Mouse (Mus musculus): ENCODE results near the gene Vcam1. TPM values are rescaled to one million over a fixed set of nuclear protein-coding genes. Genes with fewer than 3 reads are reported as not detected.
A peak's percentile ranks its signal among the peaks of the same experiment; 100 is the strongest.

Gene Vcam1
- polyA plus RNA-seq, 1 experiment from 2014 or later = 36.9 TPM

DNA sequence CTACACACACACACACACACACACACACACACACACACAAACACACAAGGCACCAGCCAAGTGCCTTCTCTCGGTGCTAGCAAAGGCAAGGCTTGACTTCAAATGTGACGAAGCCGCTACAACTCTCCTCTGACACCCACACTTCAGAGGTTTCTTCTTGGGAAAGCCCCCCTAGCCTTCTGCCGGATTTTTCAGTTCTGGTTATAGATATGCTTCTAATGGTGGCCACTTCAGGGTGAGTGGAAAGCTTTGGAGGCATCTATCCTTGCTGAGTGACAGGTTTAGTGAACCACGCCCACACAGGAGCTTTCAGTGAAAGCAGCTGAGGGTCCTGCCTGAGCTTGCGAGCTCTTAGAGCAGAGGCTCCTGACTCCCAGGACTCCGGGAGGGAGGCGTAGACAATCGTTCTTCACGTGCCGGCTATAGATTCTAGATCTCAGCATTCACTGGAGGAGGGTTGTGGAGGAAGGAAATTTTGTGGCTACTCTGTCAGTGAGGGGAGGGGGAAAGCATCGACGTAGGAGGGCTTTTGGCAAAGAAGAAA lies 28.0 kb upstream of the Vcam1 start:
- ATAC-seq (ENCODE audit: low FRiP score) (no peak), DNase-seq (ENCODE audit: low spot score) (peak; percentile 16)
- WGBS = 65% methylated on average over 13 of the region's 13 CpGs
- Histone ChIP-seq H3K36me3 (replicated peaks; ENCODE audit: control insufficient read depth, insufficient read depth) (no peaks in the 10 kb centered on the region), H3K27ac (no peak overlapping the region), H3K9me3 (ENCODE audit: control insufficient read depth, low read length) (no peaks in the 10 kb centered on the region), H3K4me2 (replicated peaks) (no peak overlapping the region), H3K4me3 (replicated peaks; ENCODE audit: low read length) (no peak overlapping the region), H3K4me1 (replicated peaks; ENCODE audit: control insufficient read depth, insufficient read depth, low read length) (no peaks in the 10 kb centered on the region), H3K9ac (no peak overlapping the region), H3K27me3 (ENCODE audit: control insufficient read depth, insufficient read depth, low read length) (no peaks in the 10 kb centered on the region)

DNA sequence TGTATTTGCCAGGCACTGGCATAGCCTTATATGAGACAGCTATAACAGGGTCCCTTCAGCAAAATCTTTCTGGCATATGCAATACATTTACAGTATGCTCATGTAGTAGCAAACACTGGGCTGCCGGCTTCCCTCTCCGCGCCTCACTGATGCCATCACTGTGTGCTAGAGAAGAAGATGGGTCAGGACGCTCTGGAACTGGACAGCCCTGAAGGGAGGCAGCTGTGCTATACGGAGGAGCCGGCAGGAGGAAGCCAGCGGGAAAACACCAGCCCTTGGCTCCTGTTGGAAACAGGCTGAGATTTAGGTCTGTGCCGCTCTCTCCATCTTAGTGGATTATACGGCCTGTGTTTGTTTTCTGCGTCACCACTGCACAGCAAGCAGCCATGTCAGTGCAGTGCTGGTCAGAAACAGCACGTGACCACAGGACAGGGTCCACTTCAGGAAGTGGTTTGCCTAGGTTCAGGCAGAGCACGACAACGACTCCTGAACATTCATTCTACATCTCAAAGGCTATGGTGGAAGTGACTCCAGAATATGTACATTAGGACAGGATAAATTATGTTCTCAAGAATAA lies 20.7 kb upstream of the Vcam1 start:
- no peak overlapping the region for H3K9ac ChIP-seq
- H3K4me1 ChIP-seq (replicated peaks; ENCODE audit: control insufficient read depth, insufficient read depth, low read length) = no peaks in the 10 kb centered on the region
- ATAC-seq (ENCODE audit: low FRiP score) (no peak), DNase-seq (ENCODE audit: low spot score) (no peak)
- H3K27me3 ChIP-seq (ENCODE audit: control insufficient read depth, insufficient read depth, low read length) = no peaks in the 10 kb centered on the region
- H3K36me3 ChIP-seq (replicated peaks; ENCODE audit: control insufficient read depth, insufficient read depth) = no peaks in the 10 kb centered on the region
- no peaks in the 10 kb centered on the region for H3K9me3 ChIP-seq (ENCODE audit: control insufficient read depth, low read length)
- no peak overlapping the region for H3K4me3 ChIP-seq (replicated peaks; ENCODE audit: low read length)
- 82% methylated on average over 13 of the region's 13 CpGs for WGBS
- H3K4me2 ChIP-seq (replicated peaks) = no peak overlapping the region
- no peak overlapping the region for H3K27ac ChIP-seq

DNA sequence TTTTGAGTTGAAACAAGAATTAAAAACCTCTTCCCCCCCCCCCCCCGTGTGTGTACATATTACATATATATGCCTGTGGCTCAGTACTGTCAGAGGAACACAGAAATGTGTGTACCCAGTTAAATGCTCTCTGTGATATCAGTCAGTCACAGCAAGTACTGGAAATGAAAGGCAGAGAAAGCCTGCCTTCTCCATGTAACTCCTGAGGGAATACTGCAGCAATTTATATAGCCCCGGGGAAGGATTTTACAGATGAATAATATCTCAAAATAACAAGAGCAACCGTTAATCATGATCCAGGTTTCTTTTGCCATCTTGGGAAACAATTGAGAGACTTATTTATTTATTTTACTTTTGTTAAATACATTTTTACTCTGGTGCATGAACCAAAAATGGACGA lies 19.6 kb upstream of the Vcam1 start:
- WGBS = 53% methylated on average over 4 of the region's 4 CpGs
- Histone ChIP-seq H3K9ac (no peak overlapping the region), H3K4me2 (replicated peaks) (no peak overlapping the region), H3K4me1 (replicated peaks; ENCODE audit: control insufficient read depth, insufficient read depth, low read length) (no peaks in the 10 kb centered on the region), H3K36me3 (replicated peaks; ENCODE audit: control insufficient read depth, insufficient read depth) (no peaks in the 10 kb centered on the region), H3K4me3 (replicated peaks; ENCODE audit: low read length) (no peak overlapping the region), H3K27me3 (ENCODE audit: control insufficient read depth, insufficient read depth, low read length) (no peaks in the 10 kb centered on the region), H3K27ac (no peak overlapping the region), H3K9me3 (ENCODE audit: control insufficient read depth, low read length) (no peaks in the 10 kb centered on the region)
- ATAC-seq (ENCODE audit: low FRiP score) = no peak
- DNase-seq (ENCODE audit: low spot score) = no peak

DNA sequence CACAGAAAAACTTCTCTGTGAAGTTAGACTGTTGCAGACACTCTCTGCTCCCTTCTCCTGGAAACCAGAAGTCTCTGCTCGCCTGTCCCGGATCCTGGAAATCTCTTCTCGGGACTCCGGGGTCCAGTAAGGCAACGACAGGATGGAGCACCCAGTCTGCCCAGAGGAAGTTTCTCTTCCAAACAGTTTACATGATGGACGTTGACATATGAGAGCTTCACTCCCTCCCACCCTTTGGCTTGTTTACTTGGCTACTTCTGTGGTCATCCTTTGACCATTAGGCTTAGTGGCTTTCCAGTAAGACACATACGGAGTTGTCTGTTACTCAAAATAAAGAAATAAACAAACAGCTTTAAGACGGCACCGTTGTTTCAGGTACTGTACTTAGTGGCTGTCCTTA lies 19.2 kb upstream of the Vcam1 start:
- Histone ChIP-seq H3K4me3 (replicated peaks; ENCODE audit: low read length) (no peak overlapping the region), H3K4me2 (replicated peaks) (no peak overlapping the region), H3K4me1 (replicated peaks; ENCODE audit: control insufficient read depth, insufficient read depth, low read length) (no peaks in the 10 kb centered on the region), H3K9ac (no peak overlapping the region), H3K27ac (no peak overlapping the region), H3K27me3 (ENCODE audit: control insufficient read depth, insufficient read depth, low read length) (no peaks in the 10 kb centered on the region), H3K9me3 (ENCODE audit: control insufficient read depth, low read length) (no peaks in the 10 kb centered on the region), H3K36me3 (replicated peaks; ENCODE audit: control insufficient read depth, insufficient read depth) (no peaks in the 10 kb centered on the region)
- DNase-seq (ENCODE audit: low spot score) (no peak), ATAC-seq (ENCODE audit: low FRiP score) (no peak)
- WGBS = 72% methylated on average over 9 of the region's 9 CpGs

DNA sequence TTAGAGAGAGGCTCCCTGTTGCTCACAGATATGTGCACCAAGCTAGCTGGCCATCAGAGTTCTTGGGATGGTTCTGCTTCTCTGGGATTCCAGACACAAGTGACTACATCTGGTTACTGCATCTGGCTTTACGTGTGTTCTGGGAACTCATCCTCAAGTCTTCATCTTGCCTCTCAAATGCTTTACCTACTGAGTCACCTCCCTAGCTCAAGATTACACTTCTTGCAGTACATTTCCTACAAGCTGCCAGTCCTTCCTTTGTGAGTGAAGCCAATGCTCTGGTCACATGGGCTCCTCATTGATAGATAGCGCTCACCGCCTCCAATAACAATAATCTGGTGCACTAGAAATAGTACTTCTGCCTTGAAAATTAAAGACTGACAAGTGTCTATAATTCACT lies 11.7 kb upstream of the Vcam1 start:
- H3K4me2 ChIP-seq (replicated peaks) = no peak overlapping the region
- no peak overlapping the region for H3K27ac ChIP-seq
- no peaks in the 10 kb centered on the region for H3K36me3 ChIP-seq (replicated peaks; ENCODE audit: control insufficient read depth, insufficient read depth)
- no peak for DNase-seq (ENCODE audit: low spot score)
- H3K4me3 ChIP-seq (replicated peaks; ENCODE audit: low read length) = no peak overlapping the region
- H3K9me3 ChIP-seq (ENCODE audit: control insufficient read depth, low read length) = no peaks in the 10 kb centered on the region
- WGBS = 98% methylated on average over 3 of the region's 3 CpGs
- no peak for ATAC-seq (ENCODE audit: low FRiP score)
- H3K9ac ChIP-seq = no peak overlapping the region
- H3K4me1 ChIP-seq (replicated peaks; ENCODE audit: control insufficient read depth, insufficient read depth, low read length) = no peaks in the 10 kb centered on the region
- no peaks in the 10 kb centered on the region for H3K27me3 ChIP-seq (ENCODE audit: control insufficient read depth, insufficient read depth, low read length)

DNA sequence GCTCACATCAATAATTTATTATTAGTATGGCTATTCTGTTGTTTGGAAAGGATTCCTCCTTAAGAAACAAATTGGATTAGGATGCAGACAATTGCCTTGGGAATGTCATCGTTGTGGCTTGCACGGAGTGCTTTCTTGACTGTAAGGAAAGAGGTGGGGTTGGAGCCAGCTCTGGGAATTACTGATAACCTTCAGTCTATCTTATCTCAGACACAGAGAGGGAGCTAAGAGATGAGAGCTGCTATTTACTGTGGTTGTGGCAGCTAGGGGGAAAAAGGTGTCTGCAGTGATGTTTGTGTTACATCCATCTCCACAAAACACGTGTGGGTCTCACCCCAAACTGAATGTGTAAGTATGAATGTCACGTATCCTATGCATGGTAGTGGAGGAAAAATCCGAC lies 9.5 kb upstream of the Vcam1 start:
- Histone ChIP-seq H3K27me3 (ENCODE audit: control insufficient read depth, insufficient read depth, low read length) (no peaks in the 10 kb centered on the region), H3K4me2 (replicated peaks) (no peak overlapping the region), H3K36me3 (replicated peaks; ENCODE audit: control insufficient read depth, insufficient read depth) (no peaks in the 10 kb centered on the region), H3K4me1 (replicated peaks; ENCODE audit: control insufficient read depth, insufficient read depth, low read length) (no peaks in the 10 kb centered on the region), H3K9me3 (ENCODE audit: control insufficient read depth, low read length) (no peaks in the 10 kb centered on the region), H3K4me3 (replicated peaks; ENCODE audit: low read length) (no peak overlapping the region), H3K9ac (no peak overlapping the region), H3K27ac (no peak overlapping the region)
- no peak for DNase-seq (ENCODE audit: low spot score)
- 73% methylated on average over 5 of the region's 5 CpGs for WGBS
- no peak for ATAC-seq (ENCODE audit: low FRiP score)

DNA sequence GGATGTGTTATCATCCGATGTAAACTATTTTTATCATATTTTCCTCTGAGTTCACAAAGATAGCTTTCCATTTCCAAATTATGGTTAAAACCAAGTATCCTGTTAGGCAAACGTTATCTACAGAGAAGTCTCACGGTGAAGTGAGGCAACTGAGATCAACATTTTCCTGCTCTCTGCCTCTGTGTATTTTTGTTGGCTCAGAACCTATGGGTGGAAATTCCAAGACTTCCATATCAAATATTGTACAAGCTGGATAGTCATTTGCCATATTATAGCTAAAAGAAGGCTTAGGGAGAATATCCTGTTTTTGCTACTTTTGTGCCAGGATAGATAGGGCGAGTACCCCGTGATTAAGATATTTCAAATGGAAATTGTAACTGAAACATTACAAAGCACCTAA lies 8.6 kb upstream of the Vcam1 start:
- H3K27ac ChIP-seq = no peak overlapping the region
- 91% methylated on average over 5 of the region's 5 CpGs for WGBS
- no peak overlapping the region for H3K9ac ChIP-seq

DNA sequence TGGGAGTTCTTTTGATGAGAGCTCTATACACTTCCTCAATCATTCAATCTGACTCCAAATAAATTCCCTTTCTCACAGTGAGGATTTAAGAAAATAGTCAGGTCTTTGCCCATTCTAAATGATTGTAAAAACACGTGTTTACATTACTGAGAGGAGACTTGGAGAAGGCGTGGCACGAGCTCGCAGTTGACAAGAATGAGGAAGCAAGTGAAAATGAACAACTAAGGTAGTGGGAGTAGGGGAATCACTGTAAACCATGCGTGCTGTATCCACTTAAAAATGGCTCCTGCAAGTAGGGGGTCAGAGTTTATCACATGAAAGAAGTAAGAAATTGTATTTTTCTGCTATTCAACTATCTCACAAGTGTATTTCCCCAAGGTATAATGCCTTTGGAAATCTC lies 3.9 kb upstream of the Vcam1 start:
- no peaks in the 10 kb centered on the region for H3K9me3 ChIP-seq (ENCODE audit: control insufficient read depth, low read length)
- WGBS = 82% methylated on average over 5 of the region's 5 CpGs
- no peaks in the 10 kb centered on the region for H3K36me3 ChIP-seq (replicated peaks; ENCODE audit: control insufficient read depth, insufficient read depth)
- H3K27ac ChIP-seq = no peak overlapping the region
- H3K4me1 ChIP-seq (replicated peaks; ENCODE audit: control insufficient read depth, insufficient read depth, low read length) = no peaks in the 10 kb centered on the region
- H3K4me2 ChIP-seq (replicated peaks) = no peak overlapping the region
- ATAC-seq (ENCODE audit: low FRiP score) (no peak), DNase-seq (ENCODE audit: low spot score) (no peak)
- no peak overlapping the region for H3K9ac ChIP-seq
- no peak overlapping the region for H3K4me3 ChIP-seq (replicated peaks; ENCODE audit: low read length)
- H3K27me3 ChIP-seq (ENCODE audit: control insufficient read depth, insufficient read depth, low read length) = no peaks in the 10 kb centered on the region

More for the DNA sequence above, 8.6 kb upstream of the Vcam1 start:
- Histone ChIP-seq H3K4me3 (replicated peaks; ENCODE audit: low read length) (no peak overlapping the region), H3K27me3 (ENCODE audit: control insufficient read depth, insufficient read depth, low read length) (no peaks in the 10 kb centered on the region), H3K4me1 (replicated peaks; ENCODE audit: control insufficient read depth, insufficient read depth, low read length) (no peaks in the 10 kb centered on the region), H3K36me3 (replicated peaks; ENCODE audit: control insufficient read depth, insufficient read depth) (no peaks in the 10 kb centered on the region), H3K9me3 (ENCODE audit: control insufficient read depth, low read length) (no peaks in the 10 kb centered on the region), H3K4me2 (replicated peaks) (no peak overlapping the region)
- DNase-seq (ENCODE audit: low spot score) = no peak
- ATAC-seq (ENCODE audit: low FRiP score) = no peak

DNA sequence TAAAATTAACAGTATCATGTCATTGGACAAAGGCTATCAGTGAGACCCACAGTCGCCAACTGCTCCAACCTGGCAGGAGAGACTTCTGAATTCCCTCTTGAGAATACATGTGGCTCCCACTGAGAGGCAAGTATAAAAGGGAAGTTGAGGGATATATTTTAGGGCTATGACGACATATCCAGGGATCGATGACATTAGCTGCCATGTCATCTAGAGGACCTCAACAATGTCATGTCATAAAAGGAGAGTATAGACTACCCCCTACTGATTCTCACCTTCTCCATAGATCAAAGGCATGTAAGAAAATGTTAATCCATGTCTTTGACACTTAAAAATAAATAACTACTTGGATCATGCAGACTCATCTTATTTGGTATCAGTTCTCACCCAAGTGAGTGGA lies 1.2 kb upstream of the Vcam1 start:
- no peaks in the 10 kb centered on the region for H3K27me3 ChIP-seq (ENCODE audit: control insufficient read depth, insufficient read depth, low read length)
- H3K4me1 ChIP-seq (replicated peaks; ENCODE audit: control insufficient read depth, insufficient read depth, low read length) = peaks cover 10% of the 10 kb centered on the region; the same call in 1 of the 2 replicates
- no peaks in the 10 kb centered on the region for H3K9me3 ChIP-seq (ENCODE audit: control insufficient read depth, low read length)
- DNase-seq (ENCODE audit: low spot score) (no peak), ATAC-seq (ENCODE audit: low FRiP score) (no peak)
- H3K36me3 ChIP-seq (replicated peaks; ENCODE audit: control insufficient read depth, insufficient read depth) = no peaks in the 10 kb centered on the region
- H3K4me3 ChIP-seq (replicated peaks; ENCODE audit: low read length) = no peak overlapping the region
- no peak overlapping the region for H3K9ac ChIP-seq
- WGBS = 86% methylated on average over 3 of the region's 3 CpGs
- no peak overlapping the region for H3K27ac ChIP-seq
- no peak overlapping the region for H3K4me2 ChIP-seq (replicated peaks)

Data from hindbrain, embryonic 14.5 days (tissue).